Mouse (Mus musculus) left cerebral cortex, adult 11 months (tissue): ENCODE data around the gene Spsb4.

Source experiments
- DNase-seq: peaks from one replicate; pipeline ENCODE4 v3.0.0; 2022; ENCODE audit warnings: low spot score

Gene Spsb4

DNA sequence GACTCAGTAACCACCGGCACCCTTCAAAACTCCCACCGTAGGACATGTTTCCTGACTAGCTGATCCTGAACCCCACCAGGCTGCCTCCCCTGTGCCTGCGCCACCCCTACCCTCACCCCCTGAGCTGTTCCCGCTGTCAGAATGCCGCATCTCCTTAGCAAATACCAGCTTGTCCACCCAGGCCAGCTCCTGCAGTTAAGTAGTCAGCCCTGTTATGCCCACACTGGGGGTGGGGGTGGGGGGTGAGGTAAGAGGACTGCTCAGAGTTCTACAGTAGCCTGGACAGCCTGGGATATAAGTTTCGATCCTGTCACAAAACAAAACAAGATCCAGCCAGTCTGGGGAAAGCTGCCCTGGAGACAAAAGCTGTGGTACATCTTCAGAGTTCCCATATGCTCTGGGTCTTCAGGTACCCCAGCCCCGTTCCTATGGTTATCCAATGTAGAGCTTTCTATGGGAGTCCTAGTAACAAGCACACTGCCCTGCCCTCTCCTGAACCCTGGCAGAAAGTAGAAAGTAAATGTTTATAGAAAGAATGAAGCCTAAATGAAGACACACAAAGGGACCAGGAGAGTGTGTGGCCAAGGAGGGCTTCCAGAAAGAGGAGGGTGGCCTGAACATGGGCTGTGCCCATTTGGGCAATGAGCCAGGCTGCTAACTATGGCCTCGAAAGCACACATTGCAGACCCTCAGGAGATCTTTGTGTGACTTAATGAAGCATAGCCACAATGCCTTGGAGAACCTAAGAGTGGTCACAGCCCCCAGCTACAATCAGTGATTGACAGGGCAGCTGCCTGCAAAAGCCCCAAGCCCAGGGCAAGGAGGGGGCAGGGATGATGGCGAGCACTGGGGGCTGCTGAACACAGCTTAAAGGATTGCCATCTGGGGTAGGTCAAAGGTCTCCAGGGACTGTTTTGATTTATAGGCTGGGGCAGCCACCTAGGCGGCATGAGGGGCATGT, 38.3 kb downstream of the Spsb4 start:
- DNase-seq, result no peak

DNA sequence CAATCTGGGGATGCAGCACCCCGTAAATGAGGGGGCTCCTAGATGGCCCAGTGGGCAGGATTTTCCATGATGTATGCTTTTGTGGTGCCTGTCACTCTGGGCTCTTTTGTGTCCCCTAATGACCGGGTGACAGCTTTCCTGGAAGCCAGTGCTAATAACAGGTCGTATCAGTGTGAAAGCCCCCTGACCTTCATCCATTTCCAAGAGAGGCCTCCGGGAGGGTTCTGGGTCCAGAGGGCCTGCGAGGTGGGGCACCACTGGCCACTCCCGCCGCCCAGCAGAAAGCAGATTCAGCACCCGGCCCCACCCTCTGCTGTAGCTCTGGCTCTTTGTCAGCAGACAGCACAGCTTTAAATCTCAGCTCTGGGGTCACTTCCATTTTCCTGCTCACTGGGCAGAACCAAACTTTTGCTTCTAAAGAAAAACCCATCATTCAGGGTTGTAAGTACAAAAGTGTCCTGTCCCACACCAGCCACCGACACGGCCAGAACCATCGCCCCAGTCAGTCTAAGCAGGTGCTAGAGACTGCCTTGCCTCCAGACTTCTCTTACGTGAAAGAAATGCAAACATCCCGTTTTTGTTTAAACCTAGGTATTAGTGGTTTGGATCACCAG, 39.1 kb downstream of the Spsb4 start:
- no peak for DNase-seq

DNA sequence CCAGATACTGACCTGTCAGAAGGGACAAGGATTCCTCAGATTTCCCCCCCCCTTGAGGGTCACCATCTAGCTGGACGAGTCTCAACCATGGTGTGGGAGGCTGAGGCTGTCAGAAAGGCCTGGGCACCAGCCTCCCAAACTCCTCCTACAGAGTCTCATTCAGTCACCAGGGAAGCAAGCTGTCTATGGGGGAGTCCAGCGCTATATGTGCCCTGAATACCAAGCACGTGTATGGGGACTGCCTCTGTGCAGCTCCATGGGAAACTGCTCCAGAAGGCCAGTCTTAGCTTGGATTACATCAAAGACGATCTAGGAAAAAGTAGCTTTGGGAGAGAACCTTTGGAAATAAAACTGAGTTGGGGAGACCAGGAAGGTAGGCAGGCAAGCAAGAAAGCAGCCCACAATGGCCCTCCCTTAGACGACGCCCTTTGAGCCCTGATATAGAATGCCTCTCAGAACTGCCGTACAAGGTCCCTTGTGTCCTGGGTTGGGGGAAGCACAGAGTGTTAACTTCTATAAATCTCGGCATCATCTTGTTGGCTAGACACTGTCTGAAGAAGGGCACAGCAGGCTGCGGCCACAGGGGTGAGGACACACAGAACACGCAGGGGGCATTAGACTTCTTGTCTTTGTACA, 40.4 kb downstream of the Spsb4 start:
- DNase-seq, result no peak

DNA sequence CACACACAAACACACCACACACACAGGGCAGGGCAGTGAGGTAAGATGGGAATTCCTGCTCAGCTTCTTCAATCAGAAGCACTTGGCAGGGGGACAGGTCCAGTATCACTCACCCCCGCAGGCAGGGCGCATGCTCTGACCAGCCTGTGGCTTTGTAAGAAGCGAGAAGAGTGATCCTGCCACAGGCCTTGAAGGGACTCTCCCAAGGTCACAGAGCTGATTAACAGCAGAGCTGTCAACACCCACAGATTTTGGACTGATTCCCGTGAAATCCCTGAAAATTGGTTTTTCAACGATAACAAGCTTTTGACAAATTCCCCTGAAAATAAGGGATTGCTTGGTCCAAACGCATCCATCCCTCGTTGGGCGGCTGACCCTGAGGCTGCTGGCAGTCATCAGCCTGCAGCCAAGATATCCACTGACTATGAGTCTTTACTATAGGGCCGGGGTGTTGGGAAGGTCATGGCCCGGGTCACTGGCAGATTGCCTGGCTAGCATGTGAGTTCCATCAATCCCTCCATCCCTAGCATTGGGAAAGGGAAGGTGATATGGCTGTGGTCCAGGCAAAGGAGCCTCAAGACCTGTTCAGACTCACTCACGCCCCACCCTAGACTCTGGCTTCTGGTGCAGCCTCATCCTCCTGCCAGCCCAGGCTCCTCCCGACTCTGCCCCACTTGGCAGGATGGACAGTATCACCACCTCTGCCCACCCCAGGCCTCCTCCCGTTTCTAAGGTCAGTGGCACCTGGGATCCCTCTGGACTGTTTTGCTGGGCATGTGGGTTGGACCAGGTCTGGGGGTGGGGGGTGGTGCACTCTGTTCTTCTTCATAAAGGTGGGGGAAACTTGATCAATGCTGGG, 41.1 kb downstream of the Spsb4 start:
- DNase-seq, result no peak

DNA sequence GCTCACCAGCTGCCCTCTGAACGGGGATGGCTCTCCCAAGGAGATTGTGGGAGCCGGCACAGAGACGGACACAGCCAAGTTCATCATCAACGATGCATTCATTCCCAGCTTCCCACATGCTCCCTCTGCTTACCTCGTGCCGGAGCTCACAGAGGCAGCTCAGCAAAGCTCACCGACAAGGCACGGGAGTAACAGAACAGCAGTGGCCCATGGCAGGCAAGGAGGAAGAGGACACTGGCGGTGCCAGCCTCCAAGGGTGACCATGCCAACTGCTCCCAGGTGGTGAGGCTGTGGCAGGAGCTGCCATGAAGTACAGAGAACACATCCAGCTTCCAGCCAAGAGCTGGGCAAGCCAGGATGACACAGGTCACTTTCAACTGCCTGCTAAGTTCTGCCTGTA, 45.6 kb downstream of the Spsb4 start:
- DNase-seq, result no peak

DNA sequence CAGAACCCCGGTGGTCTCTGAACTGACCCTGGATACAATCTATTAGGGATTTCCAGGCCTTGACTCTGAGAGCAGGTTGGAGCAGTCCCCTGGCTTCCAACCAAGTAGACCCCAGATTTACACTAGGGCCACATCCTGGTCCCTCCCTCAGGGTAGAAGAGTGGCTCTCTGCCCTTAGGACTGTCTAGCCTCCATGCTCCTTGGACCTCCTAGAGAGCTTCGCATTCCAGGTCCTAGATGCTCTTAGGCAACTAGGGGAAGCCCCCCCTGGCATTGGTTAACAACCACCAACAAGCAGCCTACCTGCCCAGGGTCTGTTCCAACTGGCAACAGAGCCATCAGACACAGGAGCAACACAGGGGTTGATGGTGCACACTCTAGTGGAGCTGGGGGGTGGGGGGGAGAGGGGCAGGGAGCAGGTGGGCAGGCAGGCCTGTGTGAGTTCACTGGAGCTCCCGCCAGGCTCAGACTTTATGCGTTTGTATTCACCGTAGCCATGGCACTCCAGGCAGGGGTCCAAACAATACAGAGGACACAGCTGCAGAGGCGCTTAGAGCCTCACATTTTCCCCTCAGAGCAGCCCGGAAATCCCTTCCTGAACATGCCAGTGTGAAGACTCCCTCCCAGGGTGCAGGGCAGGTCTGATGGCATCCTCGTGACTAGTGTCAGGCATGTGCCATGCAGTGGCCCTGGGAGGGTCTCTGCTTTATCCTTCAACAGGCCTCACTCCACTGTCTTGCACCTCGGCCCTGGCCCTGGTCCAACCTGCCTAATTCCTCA, 46.8 kb downstream of the Spsb4 start:
- no peak for DNase-seq

DNA sequence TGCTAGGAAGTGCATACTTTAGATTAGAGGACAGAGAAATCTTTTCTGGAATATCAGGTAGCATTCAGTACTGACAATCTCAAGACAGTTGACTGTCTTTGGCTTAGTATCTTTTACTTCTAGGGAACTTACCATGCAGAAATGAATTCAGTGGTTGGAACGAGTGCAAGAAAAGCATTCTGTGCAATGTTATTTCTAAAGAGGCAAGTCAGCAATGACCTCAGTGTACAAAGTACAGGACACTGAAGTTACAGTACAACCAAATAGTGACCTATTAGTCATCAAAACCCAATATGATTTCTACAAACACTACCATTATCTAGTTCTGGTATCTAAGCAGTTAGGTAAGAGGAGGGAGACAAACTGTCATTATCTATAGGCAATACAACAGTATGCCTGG, 51.1 kb downstream of the Spsb4 start:
- DNase-seq, result no peak

DNA sequence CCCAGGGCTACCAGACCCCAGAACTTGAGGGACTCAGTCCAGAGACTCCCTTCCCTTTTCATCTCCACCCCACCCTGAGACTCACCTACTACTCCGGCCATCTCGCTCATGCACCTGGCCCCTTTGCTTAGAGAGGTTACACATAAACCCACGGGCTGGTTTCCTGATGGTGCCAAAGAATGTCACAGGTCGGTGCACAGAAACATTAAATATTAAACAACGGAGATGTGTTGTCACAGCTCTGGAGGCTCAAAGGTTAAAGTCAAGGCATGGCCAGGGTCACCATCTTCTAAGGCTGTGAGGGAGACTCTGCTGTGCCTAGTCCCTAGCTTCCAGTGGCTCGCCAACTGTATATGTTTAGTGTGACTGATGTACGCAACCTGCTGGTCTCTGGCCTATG, 52.2 kb downstream of the Spsb4 start:
- DNase-seq, result no peak

DNA sequence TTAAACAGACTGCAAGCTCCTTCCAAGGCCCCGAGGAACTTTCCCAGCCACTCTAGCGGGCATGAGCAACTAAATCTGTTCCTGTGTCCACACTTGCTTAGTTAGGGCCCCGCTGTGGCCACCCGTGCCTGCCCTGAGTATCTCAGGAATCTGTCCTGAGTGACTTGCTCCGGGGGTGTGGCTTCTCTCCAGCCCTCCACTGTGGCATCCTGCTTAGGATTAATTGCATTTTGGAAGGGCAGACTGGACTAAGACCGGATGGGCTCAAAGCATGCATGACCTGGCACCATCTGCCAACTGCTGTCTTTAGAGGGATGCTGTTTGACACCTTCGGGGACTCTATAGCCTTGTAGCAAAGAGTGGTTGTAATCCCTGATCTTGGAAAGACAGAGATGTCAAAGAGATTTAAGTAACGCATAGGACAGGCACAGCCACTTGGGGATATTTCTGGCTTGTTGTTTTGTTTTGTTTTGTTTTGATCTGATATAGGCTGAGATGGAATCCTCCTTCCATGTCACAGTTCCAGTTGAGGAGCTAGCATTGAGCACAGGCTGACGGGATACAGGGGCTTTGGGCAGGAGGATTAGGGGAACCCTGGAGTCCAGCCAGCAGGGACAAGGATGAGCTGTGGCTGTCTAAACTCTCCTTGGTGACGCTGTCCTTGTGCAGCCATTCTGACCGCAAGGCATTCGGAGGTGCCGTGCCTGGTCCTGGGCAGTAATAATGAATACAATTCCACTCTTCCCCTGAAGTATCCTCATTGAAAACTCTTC, 55.0 kb downstream of the Spsb4 start:
- DNase-seq, result no peak

DNA sequence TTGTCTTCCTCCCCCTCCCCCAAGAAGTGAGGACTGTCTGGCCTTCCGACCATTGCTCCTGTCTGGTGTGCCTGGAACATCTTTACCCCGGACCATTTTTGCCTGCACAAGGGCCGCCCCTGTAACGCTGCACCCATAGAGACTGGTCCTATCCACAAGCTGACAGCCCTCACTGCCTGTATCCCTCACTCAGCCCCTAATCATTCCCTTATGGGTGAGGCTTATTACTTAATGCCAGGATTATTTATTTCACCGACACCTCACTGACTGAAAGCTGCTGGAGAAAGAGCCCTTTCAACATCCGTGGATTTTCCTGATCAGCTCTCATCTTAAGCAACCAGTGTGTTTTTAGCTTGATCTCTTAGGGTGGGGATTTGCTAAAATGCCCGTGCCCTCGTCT, 55.9 kb downstream of the Spsb4 start:
- no peak for DNase-seq

DNA sequence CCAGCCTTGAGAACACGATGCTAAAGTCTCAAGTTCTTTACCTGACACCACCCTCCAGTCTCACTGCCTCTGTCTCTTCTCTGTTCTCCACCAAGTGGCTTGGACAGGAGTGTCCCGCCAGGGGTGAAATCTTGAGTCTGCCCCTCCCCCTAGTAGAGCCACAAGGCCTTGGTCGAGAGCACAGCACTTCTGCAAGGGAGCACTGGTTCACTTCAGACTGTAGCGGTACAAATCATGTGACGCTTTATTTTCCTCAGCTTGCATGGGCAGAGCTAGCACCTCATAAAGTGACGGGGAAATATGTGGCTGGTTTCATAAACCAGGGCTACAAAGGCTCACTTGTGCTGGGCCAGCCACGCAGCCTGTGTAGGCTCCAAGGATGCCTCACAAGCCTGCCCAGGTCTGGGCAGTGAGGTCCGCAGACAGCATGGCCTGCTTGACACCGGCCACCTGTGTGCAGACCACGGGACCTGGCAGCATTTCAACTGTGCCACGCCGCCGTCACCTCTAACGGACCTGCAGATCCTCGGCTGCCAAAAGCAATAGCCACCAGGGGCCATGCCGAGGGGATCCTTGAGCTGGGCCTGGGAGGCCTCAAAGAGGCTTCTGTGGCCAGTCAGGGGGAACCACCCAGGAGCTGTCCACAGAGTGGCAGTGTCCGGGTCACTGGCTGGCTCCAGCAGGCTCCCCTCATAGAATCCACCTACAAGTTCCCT, 56.5 kb downstream of the Spsb4 start:
- no peak for DNase-seq

DNA sequence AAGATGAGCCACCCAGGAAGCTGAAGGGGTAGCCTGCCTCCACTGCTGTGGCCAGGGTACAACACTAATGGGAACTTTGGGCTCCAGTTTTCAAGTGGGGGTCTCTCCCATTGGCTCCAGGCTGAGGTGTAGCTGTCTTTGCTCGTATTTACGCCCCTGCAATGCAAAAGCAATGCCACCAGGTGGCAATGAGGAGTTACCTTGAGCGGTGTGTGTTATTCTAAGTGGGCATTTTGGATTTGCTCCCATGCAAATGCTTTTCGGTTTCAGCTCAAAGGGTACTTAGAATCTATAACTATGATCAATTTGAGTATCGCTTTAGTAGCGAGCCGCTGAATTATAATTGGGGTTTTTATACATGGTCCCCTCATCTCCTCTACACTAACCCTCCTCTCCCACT, 57.6 kb downstream of the Spsb4 start:
- no peak for DNase-seq

DNA sequence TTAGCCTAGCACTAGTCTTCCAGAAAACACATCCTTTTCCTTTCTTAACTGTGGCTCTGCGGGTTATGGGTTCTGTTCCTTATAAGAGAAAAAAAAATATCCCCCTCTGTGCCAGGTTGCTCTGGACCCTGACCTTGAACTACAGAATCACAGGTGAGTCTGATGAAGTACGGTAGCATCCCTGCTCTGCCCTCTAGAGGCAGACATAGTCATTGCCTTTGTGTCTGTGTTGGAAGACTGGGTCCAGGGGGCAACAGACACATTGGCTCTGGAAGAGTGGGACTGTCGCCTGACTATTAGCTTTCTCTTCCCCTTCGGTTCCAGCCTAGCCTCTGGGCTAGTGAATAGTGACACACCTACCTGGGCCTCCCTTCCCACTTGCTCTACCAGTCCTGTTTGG, 58.4 kb downstream of the Spsb4 start:
- DNase-seq, result no peak

DNA sequence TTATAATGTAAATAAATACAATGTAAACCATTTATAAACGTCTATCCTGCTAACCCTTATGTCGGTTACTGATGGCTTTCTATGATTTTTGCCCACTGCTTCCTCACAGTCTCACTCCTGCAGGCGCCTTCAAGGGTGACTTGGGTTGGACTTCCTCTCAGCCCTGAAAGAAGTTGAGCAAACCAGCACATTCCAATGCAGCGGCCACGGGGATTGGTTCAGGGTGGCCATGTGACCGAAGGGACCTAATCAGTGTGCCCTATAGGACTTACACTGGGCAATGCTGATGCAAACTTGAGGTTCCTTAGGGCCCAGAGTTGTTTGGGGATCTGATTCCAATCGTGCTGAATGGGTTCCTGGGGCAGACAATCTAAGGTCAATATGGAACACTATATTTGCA, 59.2 kb downstream of the Spsb4 start:
- no peak for DNase-seq

DNA sequence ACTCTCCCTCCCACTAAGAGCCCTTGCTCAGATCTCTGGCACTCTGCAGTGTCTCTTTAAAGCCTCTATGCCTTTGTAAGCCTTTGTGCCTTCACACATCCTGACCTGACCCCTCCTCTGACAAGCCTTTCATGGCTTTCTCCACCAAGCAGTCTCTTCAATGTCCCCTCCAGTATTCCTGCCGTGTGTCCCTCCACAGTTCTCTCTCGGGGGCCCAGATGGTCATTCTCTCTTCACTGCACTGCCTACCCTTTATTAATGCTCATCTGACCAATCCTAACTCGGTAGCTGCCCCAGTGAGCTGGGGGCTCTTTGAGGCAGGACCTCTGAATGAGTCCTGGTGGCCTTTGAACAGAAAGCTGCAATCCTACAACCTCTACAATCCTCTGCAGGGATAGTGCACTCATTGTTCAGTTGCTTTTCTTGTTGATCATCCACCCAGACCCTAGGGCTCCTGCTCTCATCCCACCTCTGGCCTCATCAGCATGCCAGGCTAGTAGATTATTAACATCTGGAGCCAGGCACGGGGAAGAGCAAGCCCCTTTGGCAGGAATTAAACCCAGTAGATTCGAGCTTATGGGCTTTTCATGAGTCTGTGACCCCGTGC, 60.5 kb downstream of the Spsb4 start:
- DNase-seq, result no peak

DNA sequence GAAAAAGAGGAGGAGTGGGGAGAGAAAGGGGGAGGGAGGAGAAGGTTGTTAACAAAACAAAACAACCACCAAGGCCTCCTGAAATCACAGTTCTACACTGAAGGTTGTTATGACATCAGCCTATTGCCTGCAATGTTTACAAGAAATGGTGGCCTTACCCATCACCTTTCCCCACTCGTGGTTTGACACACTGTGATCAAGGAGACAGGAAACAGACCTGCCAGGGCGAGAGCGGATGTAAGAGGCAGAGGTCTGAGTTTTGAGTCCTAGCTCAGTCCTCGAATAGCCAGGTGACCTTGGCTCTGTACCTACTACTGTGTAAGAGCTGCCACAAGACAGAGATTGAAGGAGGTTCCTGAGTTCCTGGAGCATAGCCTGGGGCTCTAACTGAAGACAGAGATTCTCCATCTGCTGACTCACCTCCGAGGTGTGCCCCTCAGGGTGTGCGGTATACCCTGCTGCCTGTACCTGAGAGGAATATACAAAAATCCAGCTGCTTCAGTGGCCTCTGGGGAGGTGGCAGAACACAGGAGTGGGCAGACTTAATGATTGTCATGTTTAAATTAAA, 61.3 kb downstream of the Spsb4 start:
- no peak for DNase-seq

DNA sequence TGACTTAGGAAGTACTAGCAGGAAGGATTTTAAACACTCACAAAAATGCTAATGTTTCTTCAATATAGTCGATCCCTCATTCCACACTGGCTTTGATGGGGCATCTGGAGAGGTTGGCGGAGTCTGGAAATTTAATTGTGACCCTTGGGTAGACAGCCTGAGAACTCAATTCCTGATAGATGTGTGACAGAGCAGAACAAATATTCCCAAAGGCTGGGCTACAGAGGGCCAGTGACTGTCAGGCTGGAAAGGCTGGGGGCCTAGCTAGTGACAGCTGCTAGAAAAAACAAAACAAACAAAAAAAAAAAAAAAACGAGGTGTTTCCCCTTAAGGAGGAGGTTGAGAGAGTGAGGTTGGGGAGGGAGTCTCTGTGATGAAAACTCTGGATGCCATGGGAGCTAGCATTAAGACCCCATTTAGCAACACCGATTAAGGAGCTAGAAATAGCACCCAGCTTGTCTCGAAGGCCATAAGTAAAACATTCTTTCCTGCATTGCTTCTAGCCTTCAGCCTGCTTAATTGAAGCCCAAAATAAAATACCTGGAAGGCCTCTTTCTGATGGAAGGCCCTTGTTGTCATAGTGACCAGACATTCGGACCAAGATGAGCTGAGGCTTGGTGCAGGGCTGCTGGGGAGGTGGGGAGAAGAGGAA, 61.9 kb downstream of the Spsb4 start:
- no peak for DNase-seq

DNA sequence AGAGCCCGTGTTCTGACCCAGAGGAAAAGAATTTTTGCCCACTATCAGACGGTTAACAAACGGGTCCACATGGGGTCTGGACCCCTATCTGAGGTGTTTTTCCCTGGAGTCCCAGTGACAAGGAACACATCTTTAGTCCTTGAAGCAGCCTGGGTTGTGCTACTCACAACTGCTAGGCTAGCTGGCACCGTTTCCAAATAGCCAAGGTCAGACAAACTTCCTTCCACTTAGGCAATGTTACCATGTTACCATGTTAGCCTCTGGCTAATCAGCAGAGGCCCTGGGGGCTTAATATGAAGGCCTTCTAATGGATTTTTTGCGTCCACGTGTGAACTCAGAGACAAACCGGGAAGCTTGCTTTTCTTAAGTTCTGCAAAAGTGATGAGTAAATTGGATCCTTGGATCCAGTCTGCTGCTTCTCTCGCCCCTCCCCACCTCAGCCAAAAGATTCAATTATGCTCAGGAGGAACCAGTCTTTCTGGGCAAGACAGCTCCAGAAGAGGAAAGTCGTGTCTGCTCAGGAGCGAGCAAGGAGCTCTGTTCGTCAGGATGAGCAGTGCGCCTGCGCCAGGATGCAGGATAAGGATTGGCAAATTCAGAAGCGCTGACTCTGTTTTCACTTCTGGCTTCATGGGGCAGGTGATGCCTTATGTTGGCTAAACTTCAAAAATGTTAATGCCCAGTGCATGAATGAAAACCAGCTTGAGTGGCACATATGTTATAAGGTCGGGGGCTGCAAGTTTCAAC, 64.4 kb downstream of the Spsb4 start:
- DNase-seq, result no peak
